Mouse (Mus musculus): ENCODE results near the gene Nob1. TPM values are rescaled to one million over a fixed set of nuclear protein-coding genes. Genes with fewer than 3 reads are reported as not detected.
A peak's percentile ranks its signal among the peaks of the same experiment; 100 is the strongest.

Gene Nob1
- polyA plus RNA-seq, 2 experiments: 16.0 to 30.9 TPM

DNA sequence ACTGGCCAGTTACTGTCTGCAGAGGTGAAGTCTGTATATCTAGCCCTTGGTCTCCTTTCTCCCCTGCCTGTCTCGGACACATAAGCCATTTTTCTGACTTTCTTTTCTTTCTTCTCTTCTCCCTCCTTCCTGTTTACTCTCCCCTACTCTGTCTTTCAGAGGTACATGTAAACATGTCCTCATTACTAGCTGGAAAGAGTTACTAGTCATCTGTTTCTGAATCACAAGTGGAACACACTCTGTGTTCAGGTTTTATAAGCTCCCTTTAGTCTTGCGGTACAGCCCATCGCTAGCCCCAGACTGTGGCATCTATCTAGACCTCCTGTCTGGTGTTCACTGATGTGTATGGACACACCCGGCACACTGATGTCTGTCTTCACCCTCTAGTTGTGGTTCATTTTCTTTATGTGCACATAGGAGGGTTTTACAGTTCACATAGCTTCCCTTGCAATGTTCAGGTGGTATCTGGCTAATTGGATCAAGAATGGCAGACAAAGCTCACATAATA is 23.6 kb upstream of the Nob1 start:
- H3K9me3 ChIP-seq (ENCODE audit: control insufficient read depth, low read length): no peaks in the 10 kb centered on the region
- H3K4me1 ChIP-seq (replicated peaks; ENCODE audit: control insufficient read depth in 2 of 2, insufficient read depth in 2 of 2, low read length in 1 of 2): peaks cover 11 to 22% of the 10 kb centered on the region in 2 experiments
- ATAC-seq (ENCODE audit: insufficient read depth): peak; percentile 77
- WGBS (ENCODE audit: insufficient replicate concordance): 51% methylated on average over 4 of the region's 4 CpGs
- DNase-seq (ENCODE audit: low read depth in 3 of 3, low spot score in 3 of 3): no peak
- H3K27ac ChIP-seq: peak overlapping the region; percentile 53
- H3K36me3 ChIP-seq (replicated peaks; ENCODE audit: control insufficient read depth, insufficient read depth, low read depth): no peaks in the 10 kb centered on the region
- H3K4me3 ChIP-seq (ENCODE audit: insufficient read depth in 1 of 2, low read depth in 2 of 2, low read length in 2 of 2): no peak overlapping the region
- H3K9ac ChIP-seq (replicated peaks): peak overlapping the region; percentile 23
- H3K4me2 ChIP-seq (ENCODE audit: low read depth): peak overlapping the region; percentile 36
- TF ChIP-seq CTCF (IDR thresholded peaks at IDR 0.05; ENCODE audit: low read depth): no peak
- TF ChIP-seq EP300 (IDR thresholded peaks at IDR 0.05; ENCODE audit: low read depth): no peak
- no peaks in the 10 kb centered on the region for H3K27me3 ChIP-seq (ENCODE audit: control insufficient read depth, insufficient read depth, low read length)

DNA sequence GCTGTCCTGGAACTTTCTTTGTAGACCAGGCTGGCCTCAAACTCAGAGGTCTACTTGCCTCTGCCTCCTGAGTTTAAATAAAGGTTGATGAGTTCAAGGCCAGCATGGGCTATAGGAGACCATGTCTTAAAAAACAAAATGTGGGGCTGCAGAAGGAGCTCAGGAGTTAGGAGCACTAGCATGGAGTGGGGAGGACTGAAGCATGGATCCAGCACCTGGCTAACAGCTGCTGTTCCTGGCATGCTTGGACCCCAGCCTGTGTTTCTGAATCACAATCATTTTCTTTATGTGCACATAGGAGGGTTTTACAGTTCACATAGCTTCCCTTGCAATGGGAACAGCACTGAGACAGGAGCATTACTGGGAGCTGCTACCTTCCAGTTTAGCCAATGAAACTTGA is 22.9 kb upstream of the Nob1 start:
- Histone ChIP-seq H3K27me3 (ENCODE audit: control insufficient read depth, insufficient read depth, low read length) (no peaks in the 10 kb centered on the region), H3K9me3 (ENCODE audit: control insufficient read depth, low read length) (no peaks in the 10 kb centered on the region), H3K9ac (replicated peaks) (no peak overlapping the region), H3K4me1 (replicated peaks; ENCODE audit: control insufficient read depth in 2 of 2, insufficient read depth in 2 of 2, low read length in 1 of 2) (peaks cover 11 to 22% of the 10 kb centered on the region in 2 experiments), H3K27ac (no peak overlapping the region), H3K4me3 (ENCODE audit: insufficient read depth in 1 of 2, low read depth in 2 of 2, low read length in 2 of 2) (no peak overlapping the region), H3K4me2 (ENCODE audit: low read depth) (no peak overlapping the region), H3K36me3 (replicated peaks; ENCODE audit: control insufficient read depth, insufficient read depth, low read depth) (no peaks in the 10 kb centered on the region)
- no peak for TF ChIP-seq EP300 (IDR thresholded peaks at IDR 0.05; ENCODE audit: low read depth)
- TF ChIP-seq CTCF (IDR thresholded peaks at IDR 0.05; ENCODE audit: low read depth): no peak
- no peak for ATAC-seq (ENCODE audit: insufficient read depth)
- no peak for DNase-seq (ENCODE audit: low read depth in 3 of 3, low spot score in 3 of 3)

GRCm38 (mm10) chr8:107444626-107445025 is 19.8 kb upstream of the Nob1 start:
- Histone ChIP-seq H3K9me3 (ENCODE audit: control insufficient read depth, low read length) (no peaks in the 10 kb centered on the region), H3K4me2 (ENCODE audit: low read depth) (no peak overlapping the region), H3K9ac (replicated peaks) (no peak overlapping the region), H3K4me3 (ENCODE audit: insufficient read depth in 1 of 2, low read depth in 2 of 2, low read length in 2 of 2) (no peak overlapping the region), H3K4me1 (replicated peaks; ENCODE audit: control insufficient read depth in 2 of 2, insufficient read depth in 2 of 2, low read length in 1 of 2) (peaks cover 19 to 27% of the 10 kb centered on the region in 2 experiments), H3K36me3 (replicated peaks; ENCODE audit: control insufficient read depth, insufficient read depth, low read depth) (no peaks in the 10 kb centered on the region), H3K27me3 (ENCODE audit: control insufficient read depth, insufficient read depth, low read length) (no peaks in the 10 kb centered on the region), H3K27ac (no peak overlapping the region)
- WGBS (ENCODE audit: insufficient replicate concordance): 81% methylated on average over 3 of the region's 3 CpGs
- DNase-seq (ENCODE audit: low read depth in 3 of 3, low spot score in 3 of 3) (no peak), ATAC-seq (ENCODE audit: insufficient read depth) (no peak)
- TF ChIP-seq EP300 (IDR thresholded peaks at IDR 0.05; ENCODE audit: low read depth): no peak
- no peak for TF ChIP-seq CTCF (IDR thresholded peaks at IDR 0.05; ENCODE audit: low read depth)

- TF ChIP-seq CTCF (IDR thresholded peaks at IDR 0.05; ENCODE audit: low read depth) (no peak), EP300 (IDR thresholded peaks at IDR 0.05; ENCODE audit: low read depth) (no peak)
- H3K9me3 ChIP-seq (ENCODE audit: control insufficient read depth, low read length): no peaks in the 10 kb centered on the region
- peak overlapping the region; percentile 23 for H3K27ac ChIP-seq
- peak; percentile 56 for ATAC-seq (ENCODE audit: insufficient read depth)
- H3K36me3 ChIP-seq (replicated peaks; ENCODE audit: control insufficient read depth, insufficient read depth, low read depth): no peaks in the 10 kb centered on the region; the same call in 1 of the 2 replicates
- DNase-seq (ENCODE audit: low read depth in 3 of 3, low spot score in 3 of 3): peak in 1 of 3 experiments; percentile 45
- H3K4me3 ChIP-seq (ENCODE audit: insufficient read depth in 1 of 2, low read depth in 2 of 2, low read length in 2 of 2): no peak overlapping the region
- H3K4me2 ChIP-seq (ENCODE audit: low read depth): peak overlapping the region; percentile 34
- no peak overlapping the region for H3K9ac ChIP-seq (replicated peaks)
- 43% methylated on average over 3 of the region's 3 CpGs for WGBS (ENCODE audit: insufficient replicate concordance)
- H3K4me1 ChIP-seq (replicated peaks; ENCODE audit: control insufficient read depth in 2 of 2, insufficient read depth in 2 of 2, low read length in 1 of 2): peaks cover 27 to 33% of the 10 kb centered on the region in 2 experiments
- no peaks in the 10 kb centered on the region for H3K27me3 ChIP-seq (ENCODE audit: control insufficient read depth, insufficient read depth, low read length)
Observed at GRCm38 (mm10) chr8:107439880-107440625, 15.2 kb upstream of the Nob1 start.

DNA sequence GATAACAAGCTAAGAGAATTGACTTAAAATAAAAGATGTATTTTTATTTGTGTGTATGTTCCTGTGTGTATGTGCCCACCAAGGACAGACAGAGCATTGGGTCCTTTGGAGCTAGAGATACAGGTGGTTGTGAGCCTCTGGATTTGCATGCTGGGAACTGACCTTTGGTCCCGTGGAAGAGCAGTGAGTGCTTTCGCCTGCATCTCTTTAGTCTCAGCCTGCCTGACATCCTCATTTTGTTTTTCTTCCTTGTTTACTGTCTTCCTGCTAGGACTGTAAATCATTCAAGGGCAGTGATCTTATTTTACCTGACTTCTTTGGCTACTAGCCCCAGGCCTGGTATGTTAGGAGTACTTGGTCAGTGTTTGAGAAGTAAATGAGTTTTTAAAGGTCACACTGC is 12.9 kb upstream of the Nob1 start:
- Histone ChIP-seq H3K36me3 (replicated peaks; ENCODE audit: control insufficient read depth, insufficient read depth, low read depth) (no peaks in the 10 kb centered on the region; the same call in 1 of the 2 replicates), H3K4me3 (ENCODE audit: insufficient read depth in 1 of 2, low read depth in 2 of 2, low read length in 2 of 2) (peak overlapping the region; percentile 13 to 96; a peak in 3 of 4 replicates), H3K4me2 (ENCODE audit: low read depth) (peak overlapping the region; percentile 79), H3K27me3 (ENCODE audit: control insufficient read depth, insufficient read depth, low read length) (no peaks in the 10 kb centered on the region), H3K9ac (replicated peaks) (peak overlapping the region; percentile 95), H3K4me1 (replicated peaks; ENCODE audit: control insufficient read depth in 2 of 2, insufficient read depth in 2 of 2, low read length in 1 of 2) (peaks cover 27 to 35% of the 10 kb centered on the region in 2 experiments), H3K27ac (peak overlapping the region; percentile 94), H3K9me3 (ENCODE audit: control insufficient read depth, low read length) (no peaks in the 10 kb centered on the region)
- no peak for TF ChIP-seq CTCF (IDR thresholded peaks at IDR 0.05; ENCODE audit: low read depth)
- no peak for TF ChIP-seq EP300 (IDR thresholded peaks at IDR 0.05; ENCODE audit: low read depth)
- ATAC-seq (ENCODE audit: insufficient read depth): no peak
- 69% methylated on average over 2 of the region's 2 CpGs for WGBS (ENCODE audit: insufficient replicate concordance)
- DNase-seq (ENCODE audit: low read depth in 3 of 3, low spot score in 3 of 3): peak in 1 of 3 experiments; percentile 20
